Mouse (Mus musculus): ENCODE data around the gene Ppie. TPM values are rescaled to one million over a fixed set of nuclear protein-coding genes. Genes with fewer than 3 reads are reported as not detected.
A peak's percentile ranks its signal among the peaks of the same experiment; 100 is the strongest.
"Not testable (repeated sequence)": the region's sequence is repeated elsewhere in the genome, so short reads cannot be mapped to it uniquely, and the experiment has no call there.

The Ppie gene
- polyA plus RNA-seq, 1 experiment from 2014 or later, result 37.2 TPM

DNA sequence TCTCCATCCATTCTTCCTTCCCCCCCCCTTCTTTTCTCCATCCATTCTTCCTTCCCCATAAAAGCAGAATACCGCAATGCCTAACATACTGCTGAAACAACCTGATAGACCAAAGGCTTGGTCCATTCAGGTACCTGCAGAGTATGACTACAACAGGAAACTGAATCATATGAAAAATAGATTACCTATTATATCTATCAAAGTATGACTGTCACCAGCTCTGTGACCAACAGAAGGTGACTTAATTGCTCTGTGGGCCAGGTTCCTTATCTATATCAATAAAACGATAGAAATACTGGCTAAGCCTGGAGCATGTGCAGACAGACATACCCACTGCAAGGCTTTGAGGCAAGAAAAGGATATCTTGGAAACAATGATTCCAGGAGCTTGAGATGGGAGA, 15.7 kb upstream of the Ppie start:
- ChIA-PET POLR2A (no interaction called here), CTCF (interaction anchor here (1.0 kb wide), 1 partner anchor 9 kb away, joined by 4 read pairs; no protein-coding TSS in a partner anchor)
- DNase-seq (ENCODE audit: low read depth, low spot score), result no peak
- H3K27me3 ChIP-seq, result peaks cover 4% of the 10 kb centered on the region
- in situ Hi-C loops (cut with MboI; ENCODE audit: low pct_unique_long_range_greater_than_20kb), result loop anchor here (5.0 kb wide), 2 partner anchors 42 to 102 kb away; no protein-coding TSS in a partner anchor
- ATAC-seq, result no peak
- TF ChIP-seq CTCF (IDR thresholded peaks at IDR 0.05), result no peak

DNA sequence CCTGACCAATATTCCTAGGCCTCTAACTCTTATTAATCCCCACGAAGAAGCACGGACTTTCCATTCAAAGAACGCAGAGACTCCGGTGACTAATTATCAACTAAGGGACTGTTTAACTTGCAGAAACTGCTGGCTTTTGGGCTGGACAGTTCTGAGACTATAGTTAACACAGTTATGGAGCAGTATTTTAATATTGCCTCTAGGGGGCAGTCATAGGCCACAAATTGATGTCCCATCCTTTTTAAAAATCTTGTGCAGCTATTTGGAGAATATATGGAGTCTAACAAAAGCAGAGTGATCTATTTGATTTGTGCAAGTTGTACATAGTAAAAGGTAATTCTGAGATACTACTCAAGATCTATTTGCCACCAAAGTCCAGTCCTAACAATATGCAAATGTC, 15.3 kb upstream of the Ppie start:
- peak; percentile 7 for DNase-seq (ENCODE audit: low read depth, low spot score)
- CTCF ChIA-PET, result interaction anchor here (1.0 kb wide), 1 partner anchor 9 kb away, joined by 4 read pairs; no protein-coding TSS in a partner anchor

DNA sequence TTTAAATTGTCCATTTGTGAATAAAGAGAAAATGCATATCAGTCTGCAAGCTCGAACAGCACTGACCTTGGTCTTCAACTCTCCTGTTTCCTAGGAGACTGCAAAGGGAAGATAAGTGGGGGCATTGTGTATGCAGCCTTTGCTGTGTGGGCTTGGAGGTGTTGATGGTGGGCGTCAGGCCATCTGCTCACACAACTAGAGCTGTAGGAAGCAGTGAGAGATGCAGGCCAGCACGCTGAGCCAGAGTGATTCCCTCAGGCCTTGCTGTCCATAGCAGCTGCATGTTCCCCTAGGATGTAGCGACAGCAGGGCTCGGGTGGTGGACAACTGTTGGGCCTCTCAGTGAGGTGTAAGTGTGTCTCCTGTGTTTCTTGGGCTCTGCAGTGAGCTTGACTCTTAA, 13.2 kb upstream of the Ppie start:
- in situ Hi-C loops (cut with MboI; ENCODE audit: low pct_unique_long_range_greater_than_20kb), result no loop called here
- CTCF ChIA-PET, result no interaction called here
- peaks cover 13% of the 10 kb centered on the region for H3K27me3 ChIP-seq
- ATAC-seq (no peak), DNase-seq (ENCODE audit: low read depth, low spot score) (no peak)
- POLR2A ChIA-PET, result no interaction called here
- TF ChIP-seq CTCF (IDR thresholded peaks at IDR 0.05), result no peak

More for the DNA sequence above, 15.3 kb upstream of the Ppie start:
- ATAC-seq, result no peak
- TF ChIP-seq CTCF (IDR thresholded peaks at IDR 0.05), result peak; percentile 52
- in situ Hi-C loops (cut with MboI; ENCODE audit: low pct_unique_long_range_greater_than_20kb), result loop anchor here (5.0 kb wide), 2 partner anchors 42 to 102 kb away; no protein-coding TSS in a partner anchor
- POLR2A ChIA-PET, result no interaction called here
- peaks cover 7% of the 10 kb centered on the region for H3K27me3 ChIP-seq

DNA sequence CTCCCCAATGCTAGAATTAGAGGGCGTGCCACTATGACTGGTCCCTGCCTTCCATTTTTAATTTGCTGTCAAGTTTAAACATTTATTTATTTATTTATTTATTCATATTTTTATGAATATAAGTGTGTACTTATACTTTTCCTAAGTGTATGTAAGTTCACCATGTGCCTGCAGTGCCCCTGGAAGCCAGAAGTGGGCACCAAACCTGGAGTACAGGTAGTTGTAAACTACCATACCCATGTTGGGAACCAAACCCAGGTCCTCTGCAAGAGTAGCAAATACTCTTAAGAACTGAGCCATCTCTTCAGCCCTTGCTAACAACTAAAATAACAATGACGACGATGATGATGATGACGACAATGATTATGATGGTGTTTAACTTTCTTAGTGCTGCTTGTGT, 12.3 kb upstream of the Ppie start:
- ChIA-PET CTCF (no interaction called here), POLR2A (no interaction called here)
- H3K27me3 ChIP-seq, result peaks cover 13% of the 10 kb centered on the region
- in situ Hi-C loops (cut with MboI; ENCODE audit: low pct_unique_long_range_greater_than_20kb), result no loop called here
- DNase-seq (ENCODE audit: low read depth, low spot score) (no peak), ATAC-seq (no peak)
- TF ChIP-seq CTCF (IDR thresholded peaks at IDR 0.05), result peak; percentile 35

DNA sequence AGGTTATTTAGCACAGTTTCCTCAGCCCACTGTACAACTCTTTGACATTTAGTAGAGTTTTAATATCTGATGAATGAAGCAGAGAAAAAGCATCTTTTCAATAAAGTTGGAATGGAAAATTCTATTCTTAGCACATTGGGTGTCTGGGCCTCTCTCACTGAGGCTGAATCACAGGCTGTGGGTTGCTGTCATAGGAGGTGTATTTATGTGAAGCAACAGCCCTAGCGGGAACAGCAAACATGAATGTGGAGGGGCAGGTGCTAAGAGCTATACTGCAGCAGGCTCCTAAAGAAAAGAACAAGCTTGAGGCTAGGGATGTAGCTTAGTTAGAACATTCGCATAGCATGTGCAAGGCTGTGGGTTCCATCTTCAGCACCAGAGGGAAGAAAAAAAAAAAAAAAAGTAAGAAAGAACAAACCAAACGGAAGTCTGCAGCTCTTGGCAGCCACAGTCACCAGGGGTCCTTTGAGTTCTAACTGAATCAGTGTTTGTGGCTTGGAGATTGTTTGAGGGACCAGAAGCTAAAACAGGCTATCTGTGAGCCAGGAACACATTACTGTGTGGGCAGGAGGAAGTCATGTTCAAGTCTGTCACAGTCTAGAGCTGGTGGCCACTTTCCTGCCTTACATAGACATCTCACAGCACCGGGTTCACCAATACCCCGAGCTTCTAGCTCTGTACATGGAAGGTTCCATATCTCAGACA, 7.8 kb upstream of the Ppie start:
- ChIA-PET CTCF (interaction anchor here (1.6 kb wide), 1 partner anchor 53 kb away, joined by 4 read pairs; no protein-coding TSS in a partner anchor), POLR2A (no interaction called here)
- DNase-seq (ENCODE audit: low read depth, low spot score) (no peak), ATAC-seq (no peak)
- TF ChIP-seq CTCF (IDR thresholded peaks at IDR 0.05), result no peak
- in situ Hi-C loops (cut with MboI; ENCODE audit: low pct_unique_long_range_greater_than_20kb), result no loop called here
- H3K27me3 ChIP-seq, result peaks cover 17% of the 10 kb centered on the region

DNA sequence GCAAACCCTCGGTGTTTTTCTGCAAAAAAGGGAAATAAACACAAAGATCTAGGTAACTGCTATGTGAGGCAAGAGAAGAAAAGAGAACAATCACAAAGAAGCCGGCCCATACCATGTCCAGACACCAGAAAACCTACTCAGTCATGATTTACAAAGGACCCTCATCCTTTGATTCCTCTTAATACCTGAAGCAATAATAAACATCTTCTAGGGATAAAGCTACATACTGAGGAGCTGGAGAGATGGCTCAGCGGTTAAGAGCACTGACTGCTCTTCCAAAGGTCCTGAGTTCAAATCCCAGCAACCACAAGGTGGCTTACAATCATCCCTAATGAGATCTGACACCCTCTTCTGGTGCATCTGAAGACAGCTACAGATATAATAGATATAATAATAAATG, 2.2 kb downstream of the Ppie start:
- ATAC-seq (no peak), DNase-seq (ENCODE audit: low read depth, low spot score) (no peak)
- TF ChIP-seq CTCF (IDR thresholded peaks at IDR 0.05), result no peak
- no peaks in the 10 kb centered on the region for H3K27me3 ChIP-seq
- in situ Hi-C loops (cut with MboI; ENCODE audit: low pct_unique_long_range_greater_than_20kb), result no loop called here
- CTCF ChIA-PET, result no interaction called here
- POLR2A ChIA-PET, result no interaction called here

DNA sequence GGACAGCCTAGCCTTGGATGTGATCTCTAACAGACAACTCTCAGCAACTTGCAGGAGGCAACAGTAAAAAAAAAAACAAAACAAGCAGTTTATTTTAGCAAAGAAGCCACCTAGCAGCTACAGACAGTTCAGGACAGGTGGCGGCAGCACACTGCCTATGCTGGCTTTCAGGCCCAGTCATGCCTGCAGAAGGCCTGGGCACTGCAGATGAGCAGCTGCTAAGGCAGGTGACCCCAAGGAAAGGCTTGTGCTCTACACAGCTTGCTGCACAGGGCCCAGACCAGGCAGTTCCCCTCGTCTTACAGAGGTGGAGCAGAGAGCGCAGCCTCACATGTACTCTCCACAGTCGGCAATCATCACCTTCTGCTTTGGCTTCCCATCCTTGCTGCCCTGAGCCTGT, 12.7 kb downstream of the Ppie start:
- H3K27me3 ChIP-seq, result no peaks in the 10 kb centered on the region
- in situ Hi-C loops (cut with MboI; ENCODE audit: low pct_unique_long_range_greater_than_20kb), result no loop called here
- ATAC-seq, result no peak
- no peak for TF ChIP-seq CTCF (IDR thresholded peaks at IDR 0.05)
- CTCF ChIA-PET, result no interaction called here
- DNase-seq (ENCODE audit: low read depth, low spot score), result no peak
- POLR2A ChIA-PET, result no interaction called here

DNA sequence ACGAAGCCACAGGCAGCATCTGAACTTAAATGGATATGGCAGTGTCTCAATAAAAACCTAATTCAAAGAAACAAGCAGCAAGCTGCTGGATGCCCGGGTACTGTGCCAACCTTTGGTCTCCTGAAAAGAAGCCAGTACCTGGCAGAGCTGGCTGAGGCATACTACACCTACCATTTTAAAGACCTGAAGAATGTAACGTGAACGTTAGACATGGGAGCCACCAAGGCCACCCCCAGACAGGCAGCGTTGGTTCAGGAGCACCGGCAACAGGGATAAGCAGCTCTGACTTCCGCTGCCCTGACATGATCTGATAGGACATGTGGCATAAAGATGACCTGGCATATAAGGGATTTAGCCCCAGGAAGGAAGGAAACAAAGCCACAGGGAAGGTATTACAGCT, 13.1 kb downstream of the Ppie start:
- in situ Hi-C loops (cut with MboI; ENCODE audit: low pct_unique_long_range_greater_than_20kb), result no loop called here
- POLR2A ChIA-PET, result no interaction called here
- ATAC-seq (no peak), DNase-seq (ENCODE audit: low read depth, low spot score) (no peak)
- CTCF ChIA-PET, result no interaction called here
- H3K27me3 ChIP-seq, result no peaks in the 10 kb centered on the region
- no peak for TF ChIP-seq CTCF (IDR thresholded peaks at IDR 0.05)

DNA sequence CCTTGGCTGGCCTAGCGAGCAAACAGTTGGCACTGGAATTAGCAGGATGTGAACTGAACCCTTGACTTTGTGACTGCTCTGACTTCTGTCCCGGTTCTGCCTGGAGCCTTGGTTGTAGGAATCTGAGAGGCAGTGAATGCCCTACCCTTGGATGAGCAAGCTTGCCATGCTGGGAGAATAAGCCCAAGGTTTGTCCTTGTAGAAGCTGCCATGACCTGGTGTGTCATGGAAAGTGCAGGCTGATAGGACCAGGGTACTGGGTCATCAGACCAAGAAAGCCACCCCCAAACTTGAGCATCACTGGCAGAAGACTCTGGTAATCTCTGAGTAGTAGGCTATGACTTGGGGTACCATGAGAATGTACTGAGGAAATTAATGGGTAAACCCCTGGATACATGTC, 18.5 kb downstream of the Ppie start:
- in situ Hi-C loops (cut with MboI; ENCODE audit: low pct_unique_long_range_greater_than_20kb), result loop anchor here (5.0 kb wide), 1 partner anchor 196 kb away; no protein-coding TSS in a partner anchor
- no peak for ATAC-seq
- POLR2A ChIA-PET, result no interaction called here
- CTCF ChIA-PET, result no interaction called here
- H3K27me3 ChIP-seq, result no peaks in the 10 kb centered on the region
- TF ChIP-seq CTCF (IDR thresholded peaks at IDR 0.05), result no peak
- DNase-seq (ENCODE audit: low read depth, low spot score), result no peak

DNA sequence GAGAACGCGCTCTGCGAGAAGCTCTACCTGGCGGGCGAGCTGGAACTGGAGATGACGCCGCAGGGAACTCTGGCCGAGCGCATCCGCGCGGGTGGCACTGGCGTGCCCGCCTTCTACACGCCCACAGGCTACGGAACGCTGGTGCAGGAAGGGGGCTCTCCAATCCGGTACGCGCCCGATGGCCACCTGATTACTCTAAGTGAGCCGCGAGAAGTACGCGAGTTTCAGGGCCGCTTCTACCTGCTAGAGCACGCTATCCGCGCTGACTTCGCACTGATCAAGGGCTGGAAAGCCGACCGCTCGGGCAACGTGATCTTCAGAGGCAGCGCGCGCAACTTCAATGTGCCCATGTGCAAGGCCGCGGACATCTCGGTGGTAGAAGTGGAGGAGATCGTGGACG, 23.1 kb downstream of the Ppie start:
- in situ Hi-C loops (cut with MboI; ENCODE audit: low pct_unique_long_range_greater_than_20kb); DNase-seq (ENCODE audit: low read depth, low spot score); POLR2A ChIA-PET; ATAC-seq; H3K27me3 ChIP-seq; CTCF ChIA-PET: not testable (repeated sequence)

DNA sequence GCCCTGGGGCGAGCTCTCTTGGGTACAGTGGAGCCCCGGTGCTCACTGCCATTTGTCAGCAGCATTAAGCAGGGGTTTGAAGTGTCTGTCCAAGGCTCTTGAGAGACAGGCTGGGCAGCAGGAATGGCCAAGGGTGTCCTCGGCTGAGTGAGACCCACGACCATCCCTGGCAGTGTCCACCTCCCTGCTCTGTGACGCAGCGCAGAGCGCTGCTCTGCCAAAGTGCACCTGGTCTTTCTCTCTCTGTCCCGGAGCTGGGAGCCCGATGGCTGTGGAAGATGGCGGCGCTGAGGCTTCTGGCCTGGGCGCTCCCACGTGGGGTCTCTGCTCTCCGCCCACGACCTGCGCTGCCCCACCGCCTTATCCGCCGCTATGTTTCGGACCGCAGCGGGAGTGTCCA, 23.7 kb downstream of the Ppie start, which contains the start of gene Oxct2b:
Gene Oxct2b (plus strand): TSS at position 256 of the 400 bp plus-strand sequence.
- ATAC-seq (no peak), DNase-seq (ENCODE audit: low read depth, low spot score) (no peak)
- ChIA-PET POLR2A (no interaction called here), CTCF (no interaction called here)
- TF ChIP-seq CTCF (IDR thresholded peaks at IDR 0.05), result no peak
- in situ Hi-C loops (cut with MboI; ENCODE audit: low pct_unique_long_range_greater_than_20kb), result no loop called here
- H3K27me3 ChIP-seq, result peaks cover 3% of the 10 kb centered on the region

DNA sequence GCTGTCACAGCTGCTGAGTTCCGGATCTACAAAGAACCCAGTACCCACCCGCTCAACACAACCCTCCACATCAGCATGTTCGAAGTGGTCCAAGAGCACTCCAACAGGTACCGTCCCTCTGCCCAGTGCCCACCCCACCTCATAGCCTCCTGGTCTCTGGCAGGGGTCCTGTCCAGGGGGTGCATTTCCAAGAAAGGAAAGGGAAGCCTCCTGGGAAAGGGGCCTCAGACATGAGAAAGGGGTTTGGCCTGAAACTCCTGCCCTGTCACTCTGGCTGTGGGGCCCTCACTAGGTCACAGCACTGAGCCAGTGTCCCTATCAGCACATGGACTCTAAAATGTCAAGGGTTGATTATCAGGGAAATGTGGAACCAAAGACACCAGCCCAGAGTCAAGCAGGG, 25.1 kb downstream of the Ppie start:
- POLR2A ChIA-PET; CTCF ChIA-PET; ATAC-seq; in situ Hi-C loops (cut with MboI; ENCODE audit: low pct_unique_long_range_greater_than_20kb); H3K27me3 ChIP-seq; DNase-seq (ENCODE audit: low read depth, low spot score): not testable (repeated sequence)
